Mouse (Mus musculus): ENCODE measurements around the gene Ern1. TPM values are rescaled to one million over a fixed set of nuclear protein-coding genes. Genes with fewer than 3 reads are reported as not detected.

Gene Ern1
- polyA plus RNA-seq, 1 experiment from 2014 or later, result 7.6 TPM

DNA sequence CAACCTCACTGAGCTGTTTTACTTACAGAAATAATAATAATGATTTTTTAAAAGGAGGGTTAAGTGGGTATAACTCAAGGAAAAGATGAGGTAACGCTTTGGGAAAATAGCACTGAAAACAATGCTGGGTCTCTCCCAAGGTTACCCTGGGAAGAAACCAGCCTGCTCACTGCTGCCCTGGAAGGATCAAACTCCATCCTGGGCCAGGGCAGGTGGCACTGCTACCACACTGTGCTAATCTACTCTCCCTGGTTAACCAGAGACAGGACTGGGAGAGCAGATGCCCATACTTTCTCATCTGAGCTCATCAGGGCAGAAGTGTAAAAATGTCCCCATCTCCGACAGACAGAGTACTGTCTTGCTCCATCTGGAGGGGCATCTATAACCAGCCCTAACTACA, 47.3 kb downstream of the Ern1 start:
- Histone ChIP-seq H3K4me2 (ENCODE audit: low read length) (no peak overlapping the region), H3K4me1 (replicated peaks; ENCODE audit: control insufficient read depth, insufficient read depth, low read length) (no peaks in the 10 kb centered on the region), H3K27ac (ENCODE audit: low read depth) (no peak overlapping the region), H3K27me3 (replicated peaks; ENCODE audit: control insufficient read depth, insufficient read depth, low read length) (no peaks in the 10 kb centered on the region), H3K9me3 (ENCODE audit: control insufficient read depth, low read length) (no peaks in the 10 kb centered on the region), H3K4me3 (ENCODE audit: low read depth, low read length) (no peak overlapping the region), H3K36me3 (ENCODE audit: control insufficient read depth, insufficient read depth, low read length) (no peaks in the 10 kb centered on the region), H3K9ac (ENCODE audit: low read length) (no peak overlapping the region)
- ATAC-seq (replicated peaks; ENCODE audit: low FRiP score, low TSS enrichment, low read depth), result no peak
- no peak for DNase-seq (ENCODE audit: low spot score)
- 89% methylated on average over 2 of the region's 2 CpGs for WGBS

DNA sequence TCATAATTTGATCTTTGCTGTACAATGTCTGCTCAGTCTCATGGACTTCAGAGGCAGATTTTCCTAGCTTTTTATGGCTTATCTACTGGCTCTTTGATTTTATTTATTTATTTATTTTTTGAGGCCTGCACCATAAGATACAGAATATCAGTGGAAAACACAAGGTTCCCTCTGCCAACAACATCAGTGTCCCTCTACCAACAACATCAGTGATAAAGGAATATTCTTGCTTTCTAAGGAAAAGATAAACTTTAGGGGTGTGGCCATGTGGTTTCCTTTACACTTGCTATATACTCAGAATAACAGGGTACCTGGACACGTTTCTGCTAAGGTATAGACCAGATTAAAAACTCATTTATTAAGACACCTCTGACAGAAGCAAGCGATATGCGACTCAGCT, 48.3 kb downstream of the Ern1 start:
- H3K27ac ChIP-seq (ENCODE audit: low read depth), result no peak overlapping the region

GRCm38 (mm10) chr11:106438524-106439177, 49.0 kb downstream of the Ern1 start:
- ATAC-seq (replicated peaks; ENCODE audit: low FRiP score, low TSS enrichment, low read depth), result no peak
- Histone ChIP-seq H3K4me2 (ENCODE audit: low read length) (no peak overlapping the region), H3K36me3 (ENCODE audit: control insufficient read depth, insufficient read depth, low read length) (no peaks in the 10 kb centered on the region), H3K4me1 (replicated peaks; ENCODE audit: control insufficient read depth, insufficient read depth, low read length) (no peaks in the 10 kb centered on the region), H3K4me3 (ENCODE audit: low read depth, low read length) (no peak overlapping the region), H3K9me3 (ENCODE audit: control insufficient read depth, low read length) (no peaks in the 10 kb centered on the region), H3K27me3 (replicated peaks; ENCODE audit: control insufficient read depth, insufficient read depth, low read length) (no peaks in the 10 kb centered on the region), H3K9ac (ENCODE audit: low read length) (no peak overlapping the region), H3K27ac (ENCODE audit: low read depth) (no peak overlapping the region)
- DNase-seq (ENCODE audit: low spot score), result no peak
- WGBS, result 27% methylated on average over 4 of the region's 4 CpGs

More for the DNA sequence above, 48.3 kb downstream of the Ern1 start:
- H3K36me3 ChIP-seq (ENCODE audit: control insufficient read depth, insufficient read depth, low read length), result no peaks in the 10 kb centered on the region
- no peak overlapping the region for H3K4me2 ChIP-seq (ENCODE audit: low read length)
- no peak overlapping the region for H3K9ac ChIP-seq (ENCODE audit: low read length)
- no peaks in the 10 kb centered on the region for H3K4me1 ChIP-seq (replicated peaks; ENCODE audit: control insufficient read depth, insufficient read depth, low read length)
- H3K4me3 ChIP-seq (ENCODE audit: low read depth, low read length), result no peak overlapping the region
- H3K9me3 ChIP-seq (ENCODE audit: control insufficient read depth, low read length), result no peaks in the 10 kb centered on the region
- DNase-seq (ENCODE audit: low spot score) (no peak), ATAC-seq (replicated peaks; ENCODE audit: low FRiP score, low TSS enrichment, low read depth) (no peak)
- H3K27me3 ChIP-seq (replicated peaks; ENCODE audit: control insufficient read depth, insufficient read depth, low read length), result no peaks in the 10 kb centered on the region
- 58% methylated on average over 3 of the region's 3 CpGs for WGBS

DNA sequence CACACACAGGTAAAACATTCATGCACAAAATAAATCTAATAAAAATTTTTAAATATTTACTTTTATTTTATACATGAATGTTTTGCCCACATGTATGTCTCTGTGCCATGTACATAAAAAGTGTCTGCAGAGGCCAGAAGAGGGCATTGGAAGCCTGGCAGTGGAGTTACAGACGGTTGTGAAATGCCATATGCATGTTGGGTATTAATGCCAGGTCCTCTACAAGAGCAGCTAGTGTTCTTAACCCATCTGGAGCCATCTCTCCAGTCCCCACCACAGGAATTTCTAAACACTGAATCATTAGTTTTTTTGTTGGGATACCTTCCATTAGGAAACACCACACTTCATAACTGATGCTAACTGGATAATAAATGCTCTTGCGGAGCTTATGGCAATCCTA, 50.1 kb downstream of the Ern1 start:
- H3K36me3 ChIP-seq (ENCODE audit: control insufficient read depth, insufficient read depth, low read length), result no peaks in the 10 kb centered on the region
- no peak overlapping the region for H3K4me3 ChIP-seq (ENCODE audit: low read depth, low read length)
- H3K4me2 ChIP-seq (ENCODE audit: low read length), result no peak overlapping the region
- no peaks in the 10 kb centered on the region for H3K27me3 ChIP-seq (replicated peaks; ENCODE audit: control insufficient read depth, insufficient read depth, low read length)
- ATAC-seq (replicated peaks; ENCODE audit: low FRiP score, low TSS enrichment, low read depth), result no peak
- no peak overlapping the region for H3K27ac ChIP-seq (ENCODE audit: low read depth)
- H3K9me3 ChIP-seq (ENCODE audit: control insufficient read depth, low read length), result no peaks in the 10 kb centered on the region
- H3K9ac ChIP-seq (ENCODE audit: low read length), result no peak overlapping the region
- DNase-seq (ENCODE audit: low spot score), result no peak
- H3K4me1 ChIP-seq (replicated peaks; ENCODE audit: control insufficient read depth, insufficient read depth, low read length), result no peaks in the 10 kb centered on the region
- 88% methylated on average over 2 of the region's 2 CpGs for WGBS

DNA sequence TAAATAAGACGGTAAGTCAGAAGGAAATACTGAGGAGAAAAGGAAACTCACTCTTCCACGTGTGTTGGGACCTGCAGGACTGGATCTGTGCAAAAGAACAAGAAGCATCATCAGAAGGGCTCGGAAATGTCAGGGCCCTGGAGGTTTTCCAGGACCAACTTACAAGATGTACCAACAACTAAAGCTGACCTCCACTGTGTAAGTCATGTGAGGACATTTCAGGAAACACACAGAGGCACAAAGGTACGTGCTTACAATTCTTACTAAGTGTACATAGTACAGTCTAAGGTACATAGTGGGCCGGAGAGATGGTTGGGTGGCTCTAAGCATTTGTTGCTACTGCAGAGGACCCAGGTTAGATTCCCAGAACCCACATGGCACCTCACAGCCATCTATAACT, 50.6 kb downstream of the Ern1 start:
- ATAC-seq (replicated peaks; ENCODE audit: low FRiP score, low TSS enrichment, low read depth) (no peak), DNase-seq (ENCODE audit: low spot score) (no peak)
- no peaks in the 10 kb centered on the region for H3K36me3 ChIP-seq (ENCODE audit: control insufficient read depth, insufficient read depth, low read length)
- no peak overlapping the region for H3K4me2 ChIP-seq (ENCODE audit: low read length)
- 90% methylated on average over 5 of the region's 5 CpGs for WGBS
- no peak overlapping the region for H3K4me3 ChIP-seq (ENCODE audit: low read depth, low read length)
- H3K27me3 ChIP-seq (replicated peaks; ENCODE audit: control insufficient read depth, insufficient read depth, low read length), result no peaks in the 10 kb centered on the region
- no peak overlapping the region for H3K27ac ChIP-seq (ENCODE audit: low read depth)
- H3K4me1 ChIP-seq (replicated peaks; ENCODE audit: control insufficient read depth, insufficient read depth, low read length), result no peaks in the 10 kb centered on the region
- H3K9me3 ChIP-seq (ENCODE audit: control insufficient read depth, low read length), result no peaks in the 10 kb centered on the region
- H3K9ac ChIP-seq (ENCODE audit: low read length), result no peak overlapping the region

GRCm38 (mm10) chr11:106430392-106430791, 57.3 kb downstream of the Ern1 start:
- Histone ChIP-seq H3K36me3 (ENCODE audit: control insufficient read depth, insufficient read depth, low read length) (no peaks in the 10 kb centered on the region), H3K9ac (ENCODE audit: low read length) (no peak overlapping the region), H3K27me3 (replicated peaks; ENCODE audit: control insufficient read depth, insufficient read depth, low read length) (no peaks in the 10 kb centered on the region), H3K27ac (ENCODE audit: low read depth) (no peak overlapping the region), H3K4me3 (ENCODE audit: low read depth, low read length) (no peak overlapping the region), H3K4me1 (replicated peaks; ENCODE audit: control insufficient read depth, insufficient read depth, low read length) (no peaks in the 10 kb centered on the region), H3K4me2 (ENCODE audit: low read length) (no peak overlapping the region), H3K9me3 (ENCODE audit: control insufficient read depth, low read length) (no peaks in the 10 kb centered on the region)
- no peak for DNase-seq (ENCODE audit: low spot score)
- no peak for ATAC-seq (replicated peaks; ENCODE audit: low FRiP score, low TSS enrichment, low read depth)
- 82% methylated on average over 5 of the region's 5 CpGs for WGBS

DNA sequence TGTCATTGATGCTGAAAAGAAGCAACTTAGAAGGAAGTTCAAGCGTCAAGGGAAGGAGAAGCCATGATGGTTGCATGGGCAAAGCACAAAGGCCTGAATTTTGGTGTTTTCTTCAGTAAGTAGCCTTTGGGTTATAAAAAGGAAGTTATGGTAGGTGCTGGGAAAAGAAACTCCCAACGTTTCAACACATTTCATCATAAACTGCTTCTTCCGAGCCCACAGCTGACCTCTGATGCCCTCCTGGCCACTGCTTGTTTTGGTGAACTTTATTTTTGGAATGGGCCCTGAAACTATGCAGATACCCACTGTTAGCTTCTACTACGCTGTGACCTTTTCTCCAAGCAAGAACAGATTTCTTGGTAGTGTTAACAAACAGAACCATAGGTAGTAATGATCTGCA, 58.0 kb downstream of the Ern1 start:
- no peak overlapping the region for H3K27ac ChIP-seq (ENCODE audit: low read depth)
- H3K4me2 ChIP-seq (ENCODE audit: low read length), result no peak overlapping the region
- no peak for ATAC-seq (replicated peaks; ENCODE audit: low FRiP score, low TSS enrichment, low read depth)
- no peak overlapping the region for H3K4me3 ChIP-seq (ENCODE audit: low read depth, low read length)
- no peak overlapping the region for H3K9ac ChIP-seq (ENCODE audit: low read length)
- 72% methylated on average over 4 of the region's 4 CpGs for WGBS
- H3K36me3 ChIP-seq (ENCODE audit: control insufficient read depth, insufficient read depth, low read length), result no peaks in the 10 kb centered on the region
- DNase-seq (ENCODE audit: low spot score), result no peak
- H3K4me1 ChIP-seq (replicated peaks; ENCODE audit: control insufficient read depth, insufficient read depth, low read length), result no peaks in the 10 kb centered on the region
- no peaks in the 10 kb centered on the region for H3K27me3 ChIP-seq (replicated peaks; ENCODE audit: control insufficient read depth, insufficient read depth, low read length)
- H3K9me3 ChIP-seq (ENCODE audit: control insufficient read depth, low read length), result no peaks in the 10 kb centered on the region

GRCm38 (mm10) chr11:106428556-106428955, 59.1 kb downstream of the Ern1 start:
- WGBS, result 69% methylated on average over 2 of the region's 2 CpGs
- H3K27ac ChIP-seq (ENCODE audit: low read depth), result no peak overlapping the region
- ATAC-seq (replicated peaks; ENCODE audit: low FRiP score, low TSS enrichment, low read depth) (no peak), DNase-seq (ENCODE audit: low spot score) (no peak)
- no peak overlapping the region for H3K9ac ChIP-seq (ENCODE audit: low read length)
- H3K9me3 ChIP-seq (ENCODE audit: control insufficient read depth, low read length), result no peaks in the 10 kb centered on the region
- H3K4me3 ChIP-seq (ENCODE audit: low read depth, low read length), result no peak overlapping the region
- H3K4me1 ChIP-seq (replicated peaks; ENCODE audit: control insufficient read depth, insufficient read depth, low read length), result no peaks in the 10 kb centered on the region
- H3K4me2 ChIP-seq (ENCODE audit: low read length), result no peak overlapping the region
- H3K36me3 ChIP-seq (ENCODE audit: control insufficient read depth, insufficient read depth, low read length), result no peaks in the 10 kb centered on the region
- no peaks in the 10 kb centered on the region for H3K27me3 ChIP-seq (replicated peaks; ENCODE audit: control insufficient read depth, insufficient read depth, low read length)

- no peak for DNase-seq (ENCODE audit: low spot score)
- Histone ChIP-seq H3K4me1 (replicated peaks; ENCODE audit: control insufficient read depth, insufficient read depth, low read length) (no peaks in the 10 kb centered on the region), H3K27me3 (replicated peaks; ENCODE audit: control insufficient read depth, insufficient read depth, low read length) (no peaks in the 10 kb centered on the region), H3K36me3 (ENCODE audit: control insufficient read depth, insufficient read depth, low read length) (peaks cover 2% of the 10 kb centered on the region; the same call in 1 of the 2 replicates), H3K4me3 (ENCODE audit: low read depth, low read length) (no peak overlapping the region), H3K4me2 (ENCODE audit: low read length) (no peak overlapping the region), H3K27ac (ENCODE audit: low read depth) (no peak overlapping the region), H3K9ac (ENCODE audit: low read length) (no peak overlapping the region), H3K9me3 (ENCODE audit: control insufficient read depth, low read length) (no peaks in the 10 kb centered on the region)
- WGBS, result 64% methylated on average over 4 of the region's 4 CpGs
- no peak for ATAC-seq (replicated peaks; ENCODE audit: low FRiP score, low TSS enrichment, low read depth)
Measured at GRCm38 (mm10) chr11:106428106-106428505, 59.5 kb downstream of the Ern1 start.
